Mouse (Mus musculus) activated CD4-positive, CD25-positive, alpha-beta regulatory T cell, adult 4 months (primary cell): ENCODE data around the gene Hspa1l. TPM values are rescaled to one million over a fixed set of nuclear protein-coding genes. Genes with fewer than 3 reads are reported as not detected.
"Not testable (repeated sequence)": the region's sequence is repeated elsewhere in the genome, so short reads cannot be mapped to it uniquely, and the experiment has no call there.

Source experiments
- ATAC-seq: one replicate; pipeline ENCODE4 v1.8.0; 2017
- polyA plus RNA-seq, 2 experiments: library from polyadenylated mRNA; unstranded; fragments of 100-300 nt; shearing (Covaris generic); gene quantifications; one replicate each; pipeline ENCODE4 v1.2.1; 2017

Hspa1l gene
- polyA plus RNA-seq, 2 experiments from 2014 or later = 0.46 TPM; not detected in 1

- no peak for ATAC-seq
Measured at GRCm38 (mm10) chr17:34951636-34952377, 20.7 kb upstream of the Hspa1l start.

DNA sequence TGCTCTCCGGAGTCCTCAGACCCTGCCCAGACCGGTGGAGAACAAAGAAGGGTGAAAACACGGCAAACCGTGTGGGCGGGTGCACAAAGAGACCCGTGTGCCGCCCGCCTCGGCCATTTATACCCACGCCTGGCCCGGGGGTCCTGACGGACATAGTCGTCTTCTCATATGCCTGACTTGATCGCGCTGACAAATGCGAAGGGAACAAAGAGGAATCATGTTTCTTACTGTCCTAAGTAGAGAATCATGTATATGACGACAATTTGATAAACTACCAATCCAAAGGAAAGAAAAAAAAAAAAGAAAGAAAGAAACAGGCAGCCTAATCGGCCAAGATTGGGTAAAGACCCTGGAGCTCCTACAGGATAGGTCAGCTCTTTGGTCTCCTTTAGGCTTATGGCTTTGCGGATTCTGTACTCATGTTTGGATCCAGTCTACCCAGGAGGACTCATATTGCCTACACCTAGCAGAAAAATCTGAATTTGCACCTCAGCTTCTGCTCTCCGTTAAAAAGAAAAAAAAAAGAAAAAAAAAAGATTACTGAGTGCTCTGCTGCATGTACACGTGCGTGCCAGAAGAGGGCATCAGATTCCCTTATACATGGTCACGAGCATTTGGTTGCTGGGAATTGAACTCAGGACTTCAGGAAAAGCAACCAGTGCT, 20.0 kb upstream of the Hspa1l start:
- peak; percentile 52 for ATAC-seq

- ATAC-seq = no peak
Measured at GRCm38 (mm10) chr17:34953258-34953657, 19.2 kb upstream of the Hspa1l start.

- ATAC-seq = no peak
Measured at GRCm38 (mm10) chr17:34953904-34954303, 18.6 kb upstream of the Hspa1l start.

DNA sequence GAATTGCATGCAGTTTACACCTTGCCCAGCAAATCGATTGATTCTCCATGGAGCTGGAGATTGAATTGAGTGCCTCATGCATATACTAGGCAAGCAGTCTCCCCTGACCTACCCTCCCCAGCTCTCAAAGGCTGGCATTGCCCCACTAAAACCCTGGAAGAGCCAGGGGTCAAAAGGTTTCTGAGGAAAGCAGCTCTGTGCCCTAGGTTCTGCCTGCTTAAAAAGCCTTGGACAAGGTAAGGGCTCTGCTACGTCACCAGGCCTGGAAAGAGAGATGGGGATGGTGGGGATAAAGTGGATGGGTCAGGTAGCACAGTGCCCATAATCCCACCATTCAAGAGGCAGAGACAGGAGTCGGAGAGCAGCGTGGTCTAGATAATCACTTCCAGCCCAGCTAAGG, 17.7 kb upstream of the Hspa1l start:
- no peak for ATAC-seq

DNA sequence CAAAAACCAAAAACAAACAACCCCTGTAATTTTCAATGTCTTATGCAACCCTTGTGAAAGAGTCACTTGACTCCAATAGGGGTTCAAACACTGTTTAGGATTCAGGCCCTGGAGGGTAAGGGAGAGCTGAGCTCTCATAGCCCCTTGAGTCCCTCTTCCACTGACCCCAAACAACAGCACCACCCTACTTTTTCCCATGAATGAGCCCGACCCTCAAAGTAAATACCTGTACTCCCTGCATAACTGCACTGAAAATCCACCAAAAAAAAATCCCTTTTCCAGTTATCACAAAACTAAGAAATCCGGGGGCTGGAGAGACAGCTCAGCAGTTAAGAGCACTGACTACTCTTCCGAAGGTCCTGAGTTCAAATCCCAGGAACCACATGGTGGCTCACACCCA, 16.6 kb upstream of the Hspa1l start:
- no peak for ATAC-seq

DNA sequence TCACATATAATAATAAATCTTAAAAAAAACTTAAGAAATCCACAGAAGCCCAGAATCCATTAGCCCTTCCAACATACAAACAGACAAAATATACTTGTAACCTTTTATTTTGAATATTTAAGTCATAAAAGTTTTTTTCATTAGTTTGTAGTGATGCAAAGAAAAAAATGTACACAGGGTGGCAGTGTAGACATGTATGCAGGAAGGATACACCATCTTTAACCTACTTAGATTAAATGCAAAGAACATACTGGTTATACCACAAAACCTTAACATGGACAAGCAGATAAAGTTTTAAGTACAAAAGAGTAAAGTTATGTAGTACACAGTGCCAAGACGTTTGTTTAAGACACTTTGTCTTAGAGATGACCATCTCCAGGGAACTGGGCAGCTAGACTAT, 16.2 kb upstream of the Hspa1l start:
- ATAC-seq = no peak

DNA sequence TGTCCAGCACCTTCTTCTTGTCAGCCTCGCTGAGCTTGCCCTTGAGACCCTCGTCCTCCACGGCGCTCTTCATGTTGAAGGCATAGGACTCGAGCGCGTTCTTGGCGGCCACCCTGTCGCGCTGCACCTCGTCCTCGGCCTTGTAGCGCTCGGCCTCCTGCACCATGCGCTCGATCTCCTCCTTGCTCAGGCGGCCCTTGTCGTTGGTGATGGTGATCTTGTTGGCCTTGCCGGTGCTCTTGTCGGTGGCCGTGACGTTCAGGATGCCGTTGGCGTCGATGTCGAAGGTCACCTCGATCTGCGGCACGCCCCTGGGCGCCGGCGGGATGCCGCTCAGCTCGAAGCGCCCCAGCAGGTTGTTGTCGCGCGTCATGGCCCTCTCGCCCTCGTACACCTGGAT, 15.2 kb upstream of the Hspa1l start:
- not testable (repeated sequence) for ATAC-seq

DNA sequence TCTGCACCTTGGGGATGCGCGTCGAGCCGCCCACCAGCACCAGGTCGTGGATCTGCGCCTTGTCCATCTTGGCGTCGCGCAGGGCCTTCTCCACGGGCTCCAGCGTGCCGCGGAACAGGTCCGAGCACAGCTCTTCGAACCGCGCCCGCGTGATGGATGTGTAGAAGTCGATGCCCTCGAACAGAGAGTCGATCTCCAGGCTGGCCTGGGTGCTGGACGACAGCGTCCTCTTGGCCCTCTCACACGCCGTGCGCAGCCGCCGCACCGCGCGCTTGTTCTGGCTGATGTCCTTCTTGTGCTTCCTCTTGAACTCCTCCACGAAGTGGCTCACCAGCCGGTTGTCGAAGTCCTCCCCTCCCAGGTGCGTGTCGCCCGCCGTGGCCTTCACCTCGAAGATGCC, 14.5 kb upstream of the Hspa1l start:
- ATAC-seq = not testable (repeated sequence)

- peak; percentile 28 for ATAC-seq
Measured at GRCm38 (mm10) chr17:34958734-34959129, 13.8 kb upstream of the Hspa1l start.

DNA sequence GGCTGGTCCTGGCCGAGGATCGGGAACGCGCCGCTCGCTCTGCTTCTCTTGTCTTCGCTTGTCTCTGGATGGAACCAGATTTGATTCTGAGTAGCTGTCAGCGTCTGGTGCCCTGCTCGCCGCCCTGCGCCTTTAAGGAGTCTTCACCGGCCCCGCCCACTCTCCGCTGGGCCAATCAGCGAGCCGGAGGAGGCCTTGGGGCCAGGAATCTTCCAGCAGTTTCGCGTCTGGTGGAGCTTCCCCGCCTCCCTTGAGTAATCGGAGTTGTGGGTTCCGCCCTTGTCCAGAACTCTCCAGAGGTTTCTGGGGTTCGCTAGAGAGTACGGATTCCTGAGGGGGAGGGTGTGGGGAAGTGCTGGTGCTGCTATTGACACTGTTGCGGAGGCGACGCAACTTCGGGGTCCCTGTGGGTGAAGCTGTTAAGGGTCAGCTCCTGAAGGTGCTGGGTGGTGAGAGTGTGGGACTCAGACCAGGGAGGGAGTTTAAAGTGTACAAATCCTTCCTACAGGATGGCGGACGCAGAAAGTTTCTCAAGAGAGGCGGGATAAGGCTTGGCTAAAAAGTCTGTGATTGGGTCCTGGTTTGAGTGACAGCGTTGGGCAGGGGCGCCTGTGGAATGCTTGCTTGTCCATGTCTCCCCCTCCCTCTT, 13.2 kb upstream of the Hspa1l start, which contains the start of gene Hspa1b:
TSS of gene Hspa1b (minus strand) at position 109 of the 649 bp plus-strand sequence.
- ATAC-seq = peak; percentile 90

DNA sequence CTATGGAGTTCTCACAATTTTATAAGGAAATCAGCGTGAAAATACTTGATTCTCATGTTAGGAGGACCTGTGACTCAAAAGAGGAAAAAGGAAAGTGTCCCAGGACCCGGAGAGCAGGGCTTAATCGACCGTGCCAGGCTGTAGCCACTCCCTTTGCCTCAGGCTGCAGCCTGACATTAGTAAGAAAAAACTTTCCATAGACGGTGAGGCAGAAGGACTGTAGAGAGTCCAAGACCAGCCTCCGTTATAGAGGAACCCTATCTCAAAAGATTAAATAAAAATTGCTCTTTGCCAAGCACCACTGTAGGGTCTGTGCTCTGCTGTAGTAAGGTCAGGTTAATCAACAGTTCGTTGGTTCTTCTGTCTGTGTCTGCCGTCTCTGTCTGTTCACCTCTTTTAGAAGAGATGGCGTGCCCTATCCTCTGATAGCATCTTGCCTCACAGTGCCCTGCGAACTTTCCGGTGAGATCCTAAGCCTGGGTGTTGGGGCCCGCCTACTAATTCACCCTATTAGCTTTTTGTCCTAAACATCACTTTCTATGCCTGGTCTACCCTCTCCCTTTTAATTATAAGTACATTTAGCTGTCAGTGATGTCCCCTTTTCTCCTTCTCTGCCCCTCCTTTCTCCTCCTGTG, 12.5 kb upstream of the Hspa1l start:
- ATAC-seq = no peak

GRCm38 (mm10) chr17:34960702-34961493, 11.6 kb upstream of the Hspa1l start:
- ATAC-seq = no peak

DNA sequence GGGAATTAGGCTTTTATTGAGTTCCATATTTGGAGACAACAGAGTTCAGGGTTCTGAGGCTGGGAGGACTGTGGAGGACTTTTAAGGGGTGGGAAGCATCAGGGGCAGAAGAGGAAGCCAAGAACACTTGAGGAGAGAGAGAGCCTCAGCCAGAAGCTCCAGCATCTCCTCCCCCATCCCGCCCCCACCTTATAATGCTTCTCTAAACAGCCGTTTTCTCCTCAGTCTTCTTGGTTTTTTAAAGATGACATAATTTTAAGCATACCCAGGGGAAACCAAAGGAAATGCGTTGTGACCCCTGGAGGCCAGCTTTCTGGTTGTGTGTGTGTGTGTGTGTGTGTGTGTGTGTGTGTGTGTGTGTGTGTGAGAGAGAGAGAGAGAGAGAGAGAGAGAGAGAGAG, 10.4 kb upstream of the Hspa1l start:
- ATAC-seq = no peak

GRCm38 (mm10) chr17:34962841-34963240, 9.7 kb upstream of the Hspa1l start:
- no peak for ATAC-seq

GRCm38 (mm10) chr17:34964640-34965049, 7.9 kb upstream of the Hspa1l start:
- no peak for ATAC-seq

- ATAC-seq = no peak
Measured at GRCm38 (mm10) chr17:34965627-34966026, 6.9 kb upstream of the Hspa1l start.

GRCm38 (mm10) chr17:34969822-34970221, 2.7 kb upstream of the Hspa1l start, which contains the start of gene Gm20481:
TSS of gene Gm20481 (plus strand) at chr17:34969912.
- ATAC-seq = not testable (repeated sequence)

DNA sequence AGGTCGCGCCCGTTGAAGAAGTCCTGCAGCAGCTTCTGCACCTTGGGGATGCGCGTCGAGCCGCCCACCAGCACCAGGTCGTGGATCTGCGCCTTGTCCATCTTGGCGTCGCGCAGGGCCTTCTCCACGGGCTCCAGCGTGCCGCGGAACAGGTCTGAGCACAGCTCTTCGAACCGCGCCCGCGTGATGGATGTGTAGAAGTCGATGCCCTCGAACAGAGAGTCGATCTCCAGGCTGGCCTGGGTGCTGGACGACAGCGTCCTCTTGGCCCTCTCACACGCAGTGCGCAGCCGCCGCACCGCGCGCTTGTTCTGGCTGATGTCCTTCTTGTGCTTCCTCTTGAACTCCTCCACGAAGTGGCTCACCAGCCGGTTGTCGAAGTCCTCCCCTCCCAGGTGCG, 1.7 kb upstream of the Hspa1l start:
- ATAC-seq = not testable (repeated sequence)

DNA sequence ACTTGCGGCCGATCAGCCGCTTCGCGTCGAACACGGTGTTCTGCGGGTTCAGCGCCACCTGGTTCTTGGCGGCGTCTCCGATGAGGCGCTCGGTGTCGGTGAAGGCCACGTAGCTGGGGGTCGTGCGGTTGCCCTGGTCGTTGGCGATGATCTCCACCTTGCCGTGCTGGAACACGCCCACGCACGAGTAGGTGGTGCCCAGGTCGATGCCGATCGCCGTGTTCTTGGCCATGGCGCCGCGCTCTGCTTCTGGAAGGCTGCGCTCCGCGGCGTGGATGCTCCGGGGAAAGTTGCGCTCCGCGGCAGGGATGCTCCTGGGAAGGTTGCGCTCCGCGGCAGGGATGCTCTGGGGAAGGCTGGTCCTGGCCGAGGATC, 822 bp upstream of the Hspa1l start:
- peak; percentile 13 for ATAC-seq

DNA sequence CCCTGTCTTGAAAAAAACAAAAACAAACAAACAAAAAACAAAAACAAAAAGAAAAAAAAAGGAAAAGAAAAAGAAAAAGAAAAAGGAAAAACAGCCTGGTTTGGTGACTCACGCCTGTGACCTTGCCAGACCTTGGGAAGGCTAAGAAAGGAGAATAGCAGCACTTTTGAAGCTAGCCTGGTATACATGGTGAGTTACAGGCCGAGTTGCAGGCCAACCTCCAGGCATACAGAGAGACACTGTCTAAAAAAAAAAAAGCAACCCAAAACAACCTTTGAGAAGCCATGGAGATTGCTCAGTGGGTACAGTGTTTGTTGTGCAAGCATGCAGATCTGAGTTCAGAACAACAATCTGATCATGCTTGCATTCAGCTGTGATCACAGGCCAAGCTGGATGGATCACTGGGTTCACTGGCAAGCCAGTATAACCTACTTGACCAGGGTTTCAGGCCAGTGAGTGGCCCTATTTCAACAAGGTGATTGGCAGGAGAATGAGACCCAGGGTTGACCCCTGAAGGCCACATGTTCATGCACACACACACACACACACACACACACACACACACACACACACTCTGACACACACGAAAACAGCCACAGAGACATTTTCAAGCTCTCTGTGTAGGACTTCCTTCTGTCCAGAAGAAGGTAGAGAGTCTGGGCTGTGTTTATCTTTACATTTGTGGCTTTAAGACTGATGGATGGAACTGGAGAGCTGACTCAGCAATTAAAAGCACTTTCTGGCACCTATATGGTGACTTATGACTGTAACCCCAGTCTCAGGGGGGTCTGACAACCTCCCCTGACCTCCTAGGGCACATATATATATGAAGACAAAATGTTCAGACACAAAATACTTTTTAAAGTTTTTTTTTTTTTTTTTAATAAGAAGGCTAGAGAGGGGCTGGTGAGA, 3.3 kb downstream of the Hspa1l start:
- no peak for ATAC-seq
